Mouse (Mus musculus): ENCODE data around the gene Gstt4. TPM values are rescaled to one million over a fixed set of nuclear protein-coding genes. Genes with fewer than 3 reads are reported as not detected.

Gstt4 gene
- total RNA-seq, 2 experiments from 2014 or later = not detected

Other genes with a start within 250 kb of the Gstt4 start
- 1 to 10 TPM; 1.6 to 2.9 TPM for gene Ggt5, start 233.2 kb downstream of the Gstt4 start, total RNA-seq (2021)
- 1 to 10 TPM; 7.8 to 8.3 TPM for gene Susd2, start 178.5 kb downstream of the Gstt4 start, total RNA-seq (2021)
- gene Cabin1, start 58.2 kb downstream of the Gstt4 start, total RNA-seq (2021) = 10 to 100 TPM; 66.4 to 85.5 TPM
- 10 to 100 TPM; 43.5 to 50.0 TPM for gene Ddt, start 49.1 kb downstream of the Gstt4 start, total RNA-seq (2021)
- not detected for gene Gm20441, start 41.6 kb downstream of the Gstt4 start, total RNA-seq (2021)
- 1 to 10 TPM in 1 of 2 experiments, under 1 TPM in 1; 0.91 to 2.0 TPM for gene Gstt3, start 41.1 kb downstream of the Gstt4 start, total RNA-seq (2021)
- 10 to 100 TPM in 1 of 2 experiments, 1 to 10 TPM in 1; 6.2 to 11.4 TPM for gene Gstt1, start 24.0 kb downstream of the Gstt4 start, total RNA-seq (2021)
- 1 to 10 TPM; 4.8 to 5.0 TPM for gene Gstt2, start 14.9 kb upstream of the Gstt4 start, total RNA-seq (2021)
- gene Mif, start 37.7 kb upstream of the Gstt4 start, total RNA-seq (2021) = 100 to 1,000 TPM; 506 to 546 TPM
- gene Derl3, start 70.9 kb upstream of the Gstt4 start, total RNA-seq (2021) = 1 to 10 TPM; 3.3 to 3.8 TPM
- 10 to 100 TPM; 80.0 to 82.4 TPM for gene Smarcb1, start 99.1 kb upstream of the Gstt4 start, total RNA-seq (2021)
- gene Chchd10, start 110.6 kb upstream of the Gstt4 start, total RNA-seq (2021) = 100 to 1,000 TPM; 373 to 446 TPM
- 1 to 10 TPM in 1 of 2 experiments, under 1 TPM in 1; 0.79 to 1.7 TPM for gene Mmp11, start 114.0 kb upstream of the Gstt4 start, total RNA-seq (2021)
- gene Gm867, start 118.1 kb upstream of the Gstt4 start, total RNA-seq (2021) = under 1 TPM in 1 of 2 experiments, not detected in 1; 0.35 TPM
- not detected for gene Vpreb3, start 120.5 kb upstream of the Gstt4 start, total RNA-seq (2021)
- not detected for gene Gm5134, start 132.0 kb upstream of the Gstt4 start, total RNA-seq (2021)
- 10 to 100 TPM; 14.6 TPM for gene Zfp280b, start 210.1 kb upstream of the Gstt4 start, total RNA-seq (2021)